7 mouse cellular contexts compared by ENCODE assay signal in the genomic region with DNA sequence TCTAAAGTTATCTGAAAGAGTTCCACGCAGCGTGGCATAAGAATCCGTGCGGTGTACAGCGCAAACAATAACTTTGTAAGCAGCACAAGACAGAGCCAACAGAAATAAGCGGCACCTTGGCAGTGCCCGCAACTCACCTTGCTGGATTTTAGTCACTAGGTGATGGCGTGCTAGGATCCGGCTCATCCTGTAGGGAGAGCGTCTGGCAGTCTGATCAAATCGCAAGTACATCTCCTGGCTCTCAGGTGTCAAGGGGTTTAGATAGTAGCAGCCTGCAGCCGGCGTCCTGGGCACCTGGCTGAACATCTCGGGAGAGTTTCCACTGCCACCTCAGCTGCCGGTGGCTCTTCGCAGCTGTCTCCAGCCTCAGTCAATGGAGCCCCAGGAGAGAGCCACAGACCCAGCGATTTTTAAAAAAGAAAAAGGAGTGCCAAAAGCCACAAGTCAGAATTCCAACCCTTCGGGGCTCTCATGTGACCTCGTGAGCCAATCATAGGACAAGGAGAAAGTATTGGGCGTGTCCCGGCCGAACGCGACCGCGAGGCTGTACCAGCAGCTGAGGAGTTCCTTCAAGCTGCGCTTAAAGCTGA. TPM values are rescaled to one million over a fixed set of nuclear protein-coding genes. Genes with fewer than 3 reads are reported as not detected.
DNase-seq lines count a peak whose midpoint lies in the region; ATAC-seq lines count a peak whose summit lies in the region.

No protein-coding gene starts in this region.

- peak overlapping the region; percentile 91 for H3K4me2 ChIP-seq in intestine, embryonic 15.5 days (replicated peaks)
- peak overlapping the region; percentile 89 for H3K4me2 ChIP-seq in limb, embryonic 12.5 days
- peak overlapping the region; percentile 87 for H3K4me2 ChIP-seq in midbrain, embryonic 11.5 days
- peak overlapping the region; percentile 79 for H3K4me2 ChIP-seq in stomach, embryonic 15.5 days

- peak overlapping the region; percentile 65 for H3K4me3 ChIP-seq in intestine, embryonic 15.5 days (replicated peaks)
- peak overlapping the region; percentile 62 for H3K4me3 ChIP-seq in limb, embryonic 12.5 days (replicated peaks)
- H3K4me3 ChIP-seq in midbrain, embryonic 11.5 days (ENCODE audit: low read depth, low read length) = peak overlapping the region; percentile 43
- H3K4me3 ChIP-seq in stomach, embryonic 15.5 days (replicated peaks) = peak overlapping the region; percentile 60

- no peaks in the 10 kb centered on the region for H3K36me3 ChIP-seq in intestine, embryonic 15.5 days
- H3K36me3 ChIP-seq in limb, embryonic 12.5 days = no peaks in the 10 kb centered on the region
- H3K36me3 ChIP-seq in midbrain, embryonic 11.5 days (ENCODE audit: control insufficient read depth, insufficient read depth, low read length) = no peaks in the 10 kb centered on the region
- no peaks in the 10 kb centered on the region for H3K36me3 ChIP-seq in stomach, embryonic 15.5 days

- no peaks in the 10 kb centered on the region for H3K27me3 ChIP-seq in intestine, embryonic 15.5 days (replicated peaks)
- no peaks in the 10 kb centered on the region for H3K27me3 ChIP-seq in limb, embryonic 12.5 days
- H3K27me3 ChIP-seq in midbrain, embryonic 11.5 days (ENCODE audit: control insufficient read depth, insufficient read depth, low read length) = no peaks in the 10 kb centered on the region
- no peaks in the 10 kb centered on the region for H3K27me3 ChIP-seq in stomach, embryonic 15.5 days (replicated peaks)

- peak overlapping the region; percentile 48 for H3K27ac ChIP-seq in intestine, embryonic 15.5 days
- H3K27ac ChIP-seq in limb, embryonic 12.5 days = peak overlapping the region; percentile 57; the same call in 1 of the 2 replicates
- H3K27ac ChIP-seq in midbrain, embryonic 11.5 days (ENCODE audit: low read depth, low read length) = no peak overlapping the region
- H3K27ac ChIP-seq in stomach, embryonic 15.5 days = peak overlapping the region; percentile 36

- peak; percentile 65 for ATAC-seq in granulocyte monocyte progenitor cell, adult 5-6 weeks (replicated peaks; ENCODE audit: poor library complexity, severe bottlenecking)
- peak; percentile 97 for ATAC-seq in intestine, embryonic 15.5 days
- ATAC-seq in limb, embryonic 12.5 days (ENCODE audit: insufficient number of reproducible peaks, insufficient read depth, low FRiP score, low TSS enrichment, low read depth) = peak; percentile 91
- peak; percentile 98 for ATAC-seq in midbrain, embryonic 11.5 days (ENCODE audit: low FRiP score)
- ATAC-seq in stomach, embryonic 15.5 days (ENCODE audit: insufficient read depth, low FRiP score, low read depth) = peak; percentile 91

- H3K4me1 ChIP-seq in intestine, embryonic 15.5 days (replicated peaks) = no peaks in the 10 kb centered on the region; the same call in 1 of the 2 replicates
- peaks cover 8% of the 10 kb centered on the region for H3K4me1 ChIP-seq in limb, embryonic 12.5 days (replicated peaks)
- peaks cover 4% of the 10 kb centered on the region; the same call in 1 of the 2 replicates for H3K4me1 ChIP-seq in midbrain, embryonic 11.5 days (ENCODE audit: control insufficient read depth, insufficient read depth, low read length)
- 0 out of 2 replicates have a peak, but pooled peaks cover 2% of the 10 kb centered on the region for H3K4me1 ChIP-seq in stomach, embryonic 15.5 days

- no peaks in the 10 kb centered on the region for H3K9me3 ChIP-seq in intestine, embryonic 15.5 days
- H3K9me3 ChIP-seq in limb, embryonic 12.5 days = no peaks in the 10 kb centered on the region
- no peaks in the 10 kb centered on the region for H3K9me3 ChIP-seq in midbrain, embryonic 11.5 days (ENCODE audit: control insufficient read depth, low read length)
- no peaks in the 10 kb centered on the region for H3K9me3 ChIP-seq in stomach, embryonic 15.5 days

- peak; percentile 68 to 87 for DNase-seq in adrenal gland, adult (ENCODE audit: inconsistent age in 2 of 2, low spot score in 1 of 2)
- DNase-seq in embryo, embryonic 11 days = peak; percentile 88
- peak; percentile 92 for DNase-seq in midbrain, embryonic 11.5 days (ENCODE audit: low spot score, missing footprints)

- 1% methylated on average over 27 of the region's 27 CpGs for WGBS in intestine, embryonic 15.5 days
- WGBS in limb, embryonic 12.5 days = 3% methylated on average over 27 of the region's 27 CpGs
- WGBS in midbrain, embryonic 11.5 days = 3% methylated on average over 27 of the region's 27 CpGs
- 2% methylated on average over 27 of the region's 27 CpGs for WGBS in stomach, embryonic 15.5 days

- peak overlapping the region; percentile 62 for H3K9ac ChIP-seq in intestine, embryonic 15.5 days
- H3K9ac ChIP-seq in limb, embryonic 12.5 days (replicated peaks) = peak overlapping the region; percentile 70
- H3K9ac ChIP-seq in midbrain, embryonic 11.5 days (ENCODE audit: low read length) = peak overlapping the region; percentile 55
- H3K9ac ChIP-seq in stomach, embryonic 15.5 days = peak overlapping the region; percentile 21; the same call in 1 of the 2 replicates

RNA-seq across cellular contexts. Expression of a gene that starts 43.8 kb away (rescaled TPM):
- not detected in 2 replicates for total RNA-seq in granulocyte monocyte progenitor cell, adult 5-6 weeks (2014; fragmentation: Nextera tagmentation)
- not detected in 2 replicates for total RNA-seq in granulocyte monocyte progenitor cell, adult 5-6 weeks (2017)
- polyA plus RNA-seq in intestine, embryonic 15.5 days (2015; fragmentation: Nextera tagmentation; extraction: Ambion mirVana) = 12.6 and 13.7 TPM in 2 replicates
- 7.1 and 7.9 TPM in 2 replicates for polyA plus RNA-seq in limb, embryonic 12.5 days (2016; fragmentation: Nextera tagmentation; extraction: Ambion mirVana)
- 2.8 and 2.9 TPM in 2 replicates for polyA plus RNA-seq in midbrain, embryonic 11.5 days (2014; fragmentation: Nextera tagmentation; extraction: Ambion mirVana)
- polyA plus RNA-seq in stomach, embryonic 15.5 days (2015; fragmentation: Nextera tagmentation; extraction: Ambion mirVana) = 17.8 and 21.7 TPM in 2 replicates
